Mouse (Mus musculus): Measurements from ENCODE around the gene H2-M10.4.

GRCm38 (mm10) chr17:36415407-36415806 is 46.7 kb downstream of the H2-M10.4 start:
- no peak for TF ChIP-seq POLR2A (IDR thresholded peaks at IDR 0.05; ENCODE audit: insufficient read length, low read depth)
- TF ChIP-seq USF1 (IDR thresholded peaks at IDR 0.05; ENCODE audit: low read depth): no peak
- no peak for TF ChIP-seq MYOD1 (IDR thresholded peaks at IDR 0.05; ENCODE audit: control insufficient read depth in 1 of 3, insufficient read length in 2 of 3, low read depth in 2 of 3)
- TF ChIP-seq E2F4 (IDR thresholded peaks at IDR 0.05; ENCODE audit: insufficient read depth): no peak
- TF ChIP-seq TCF3 (IDR thresholded peaks at IDR 0.05; ENCODE audit: insufficient read length, low read depth): no peak
- TF ChIP-seq TCF12 (IDR thresholded peaks at IDR 0.05; ENCODE audit: insufficient read depth, poor library complexity, severe bottlenecking): no peak

Measured in myocyte (in vitro differentiated cells).